Mouse (Mus musculus) 416B (cell line): Measurements from ENCODE around the gene Gm4869.
"Not testable (repeated sequence)": the region's sequence is repeated elsewhere in the genome, so short reads cannot be mapped to it uniquely, and the experiment has no call there.

Source experiments
- DNase-seq: peaks from one replicate; pipeline ENCODE4 v3.0.0; 2011; ENCODE audit warnings: low read depth

Gm4869 gene

DNA sequence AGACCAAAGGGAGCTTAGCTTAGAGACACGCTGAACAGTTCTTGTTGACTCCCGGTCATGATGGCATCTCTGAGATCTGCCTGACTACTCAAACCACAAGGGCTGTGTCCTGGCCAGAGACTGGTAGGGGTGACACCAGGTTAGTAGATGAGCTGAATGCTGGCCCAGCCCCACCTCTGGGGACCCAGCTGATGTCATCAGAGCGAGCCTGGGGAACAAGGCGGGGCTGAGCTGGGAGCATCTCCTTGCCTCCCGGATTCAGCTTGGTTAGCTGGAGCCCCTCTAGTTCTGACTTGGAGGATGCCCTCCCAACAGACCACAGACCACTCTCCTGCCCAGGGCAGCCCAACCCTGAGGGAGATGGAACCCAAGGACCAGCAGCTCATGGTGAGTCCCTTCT, at the start of gene Gm4869:
Gm4869 (plus strand) TSS at position 301 of the 400 bp plus-strand sequence.
- no peak for DNase-seq

DNA sequence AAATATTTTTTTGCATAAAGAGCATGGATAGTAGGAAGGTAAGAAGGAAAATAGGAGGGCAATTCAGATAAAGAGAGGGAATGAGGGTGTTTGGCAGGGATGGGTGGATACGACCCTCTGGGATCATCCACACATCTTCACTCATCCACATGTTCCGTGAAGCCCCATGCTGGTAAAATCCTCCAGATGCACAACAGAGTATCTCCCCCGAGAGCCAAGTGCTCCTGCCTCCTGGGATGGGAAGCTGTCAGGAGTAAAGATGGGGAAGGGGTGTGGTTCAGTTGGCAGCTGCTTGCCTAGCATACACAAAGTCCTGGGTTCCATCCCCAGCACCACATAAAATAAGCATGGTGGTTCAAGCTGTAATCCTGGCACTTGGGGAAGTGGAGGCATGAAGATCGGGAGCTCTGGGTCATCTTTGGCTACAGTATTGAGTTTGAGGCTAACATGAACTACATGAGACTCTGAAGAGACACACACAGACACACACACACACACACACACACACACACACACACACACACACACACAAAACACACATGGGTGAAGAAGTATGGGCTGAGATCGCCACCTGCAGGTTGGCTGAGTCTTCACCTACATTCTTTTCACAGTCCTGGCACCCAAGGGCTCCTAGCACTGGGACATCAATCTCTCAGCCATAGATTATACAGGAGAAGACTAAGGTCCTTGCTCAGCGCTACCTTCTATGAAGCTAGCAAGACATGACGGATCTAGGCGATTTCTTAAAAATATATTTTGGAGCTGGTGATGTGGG, 49.1 kb upstream of the Gm4869 start:
- peak; percentile 78 for DNase-seq

DNA sequence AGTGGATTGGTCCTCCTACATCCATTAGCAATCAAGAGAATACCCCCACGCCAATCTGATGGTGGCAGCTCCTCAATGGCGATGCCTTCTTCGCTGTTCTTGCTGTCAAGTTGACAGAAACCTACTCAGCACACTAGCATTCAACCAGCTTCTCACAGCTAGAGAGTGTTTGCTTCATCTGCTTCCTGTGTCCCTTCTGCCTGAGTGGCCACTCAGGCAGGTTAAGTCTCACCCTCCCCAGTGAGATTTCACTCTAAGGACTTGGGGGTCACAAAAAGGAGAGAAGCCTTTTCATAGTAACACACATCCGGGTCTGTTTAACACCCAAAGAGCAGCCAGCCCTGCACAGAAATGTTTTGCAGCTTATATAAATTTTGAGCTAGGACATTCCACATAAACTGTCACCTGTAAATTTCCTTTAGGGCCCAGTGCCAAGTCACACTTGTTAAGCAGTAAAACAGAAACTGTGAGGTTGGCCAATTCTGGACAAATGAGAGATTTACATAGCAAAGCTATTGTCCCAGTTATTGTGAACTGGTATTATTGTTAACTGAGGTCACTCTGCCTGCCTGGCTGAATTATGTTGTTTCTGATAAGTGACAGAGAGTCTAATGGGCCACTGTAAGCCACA, 42.7 kb upstream of the Gm4869 start:
- no peak for DNase-seq

DNA sequence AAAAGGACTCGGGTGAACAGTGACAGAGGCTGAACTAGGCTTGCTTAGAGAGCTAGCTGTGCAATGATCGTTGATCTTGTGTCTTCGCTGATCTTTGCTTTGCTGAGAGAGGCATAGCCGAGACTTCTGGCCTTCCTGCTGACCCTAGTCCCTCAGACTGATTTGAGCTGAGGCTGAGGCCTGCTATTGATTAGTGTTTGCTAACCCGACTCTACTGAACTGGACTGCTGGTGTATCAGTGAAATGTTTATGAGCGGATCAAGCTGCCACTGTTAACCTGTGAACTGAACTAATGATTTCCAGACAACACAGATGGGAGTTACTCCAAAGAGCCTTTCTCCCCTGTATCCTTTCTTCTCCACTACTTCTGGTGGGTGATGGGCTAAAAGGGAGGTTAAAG, 40.3 kb upstream of the Gm4869 start:
- no peak for DNase-seq

DNA sequence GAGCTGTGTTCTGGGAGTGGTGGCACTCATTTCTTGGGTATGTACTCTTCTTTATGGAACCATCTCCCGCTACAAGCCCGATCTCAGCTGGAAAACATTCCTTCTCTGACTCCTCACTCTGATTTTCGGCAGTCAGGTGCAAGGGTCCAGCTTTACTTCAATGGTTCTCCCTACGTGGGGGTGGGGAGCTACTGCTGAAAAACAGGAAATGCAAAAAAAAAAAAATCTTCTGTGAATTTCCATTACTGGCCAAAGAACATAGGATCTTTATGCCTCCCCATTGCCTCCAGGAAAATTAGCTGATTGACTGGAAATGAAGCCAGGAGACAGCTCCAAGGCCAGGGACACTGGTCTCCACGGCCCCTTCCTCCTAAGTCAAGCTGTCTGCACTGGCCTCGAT, 38.8 kb upstream of the Gm4869 start:
- DNase-seq = no peak

DNA sequence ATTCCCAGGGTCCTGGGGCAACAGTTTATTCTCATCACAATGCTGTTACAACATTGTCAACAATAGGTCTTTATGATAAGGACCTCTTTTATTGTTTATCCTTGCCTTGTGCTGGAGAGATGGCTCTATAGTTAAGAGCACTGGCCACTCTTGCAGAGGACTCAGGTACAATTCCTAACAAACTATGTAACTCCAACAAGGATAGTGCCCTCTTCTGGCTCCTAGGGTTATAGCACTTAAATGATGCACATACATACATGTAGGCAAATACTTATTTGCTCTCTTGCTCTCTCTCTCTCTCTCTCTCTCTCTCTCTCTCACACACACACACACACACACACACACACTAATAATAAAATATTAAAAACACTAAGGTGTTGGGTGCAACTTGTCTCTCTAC, 36.6 kb upstream of the Gm4869 start:
- DNase-seq = peak; percentile 36

DNA sequence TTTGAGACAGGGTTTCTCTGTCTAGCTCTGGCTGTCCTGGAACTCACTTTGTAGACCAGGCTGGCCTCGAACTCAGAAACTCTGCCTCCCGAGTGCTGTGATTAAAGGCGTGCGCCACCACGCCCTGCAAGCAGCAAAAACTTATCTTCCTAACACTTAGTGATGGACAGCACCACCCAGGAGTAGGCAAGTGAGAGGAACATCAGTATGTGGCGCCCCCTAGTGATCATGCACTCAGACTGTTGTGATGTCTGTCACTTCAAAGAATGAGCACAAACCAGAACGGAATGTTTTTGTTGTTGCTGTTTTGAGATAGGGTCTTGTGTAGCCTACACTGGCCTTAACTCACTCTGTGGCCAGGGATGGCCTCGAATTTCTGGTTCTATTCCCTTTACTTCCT, 34.1 kb upstream of the Gm4869 start:
- DNase-seq = peak; percentile 80

DNA sequence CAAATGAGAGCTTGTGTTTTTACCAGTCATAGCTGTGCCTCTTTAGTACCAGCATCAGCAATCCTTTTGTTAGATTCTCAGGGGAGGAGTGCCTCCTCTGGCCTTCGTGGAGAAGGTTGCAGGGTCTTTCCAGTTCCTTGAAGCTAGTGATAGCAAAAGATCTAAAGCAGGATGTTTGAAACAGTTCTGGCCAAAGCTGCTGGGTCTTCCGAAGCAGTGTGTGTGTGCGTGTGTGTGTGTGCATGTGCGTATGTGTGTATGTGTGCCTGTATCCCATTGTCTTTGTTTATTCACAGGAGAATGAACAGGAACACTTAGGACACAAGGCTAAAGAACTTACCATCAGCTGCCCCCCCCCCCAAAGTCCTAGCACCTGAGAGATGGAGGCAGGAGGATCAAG, 30.8 kb upstream of the Gm4869 start:
- peak; percentile 21 for DNase-seq

DNA sequence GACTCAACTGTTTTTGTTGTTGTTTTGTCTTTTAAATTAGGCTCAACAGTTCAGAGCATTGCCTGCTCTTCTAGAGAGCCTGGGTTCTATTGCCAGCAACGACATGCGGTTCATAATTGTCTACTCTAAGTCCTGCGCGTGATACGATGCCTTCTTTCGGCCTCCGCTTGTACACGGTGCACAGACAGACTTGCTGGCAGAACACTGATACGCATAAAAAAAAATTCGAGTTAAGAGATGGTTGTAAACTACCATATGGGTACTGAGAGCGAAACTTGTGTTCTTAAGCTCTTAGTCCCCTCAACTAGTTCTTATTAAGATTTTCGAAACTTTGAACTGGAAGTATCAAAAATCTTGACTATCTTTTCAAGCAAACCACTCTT, 27.3 kb upstream of the Gm4869 start:
- DNase-seq = no peak

DNA sequence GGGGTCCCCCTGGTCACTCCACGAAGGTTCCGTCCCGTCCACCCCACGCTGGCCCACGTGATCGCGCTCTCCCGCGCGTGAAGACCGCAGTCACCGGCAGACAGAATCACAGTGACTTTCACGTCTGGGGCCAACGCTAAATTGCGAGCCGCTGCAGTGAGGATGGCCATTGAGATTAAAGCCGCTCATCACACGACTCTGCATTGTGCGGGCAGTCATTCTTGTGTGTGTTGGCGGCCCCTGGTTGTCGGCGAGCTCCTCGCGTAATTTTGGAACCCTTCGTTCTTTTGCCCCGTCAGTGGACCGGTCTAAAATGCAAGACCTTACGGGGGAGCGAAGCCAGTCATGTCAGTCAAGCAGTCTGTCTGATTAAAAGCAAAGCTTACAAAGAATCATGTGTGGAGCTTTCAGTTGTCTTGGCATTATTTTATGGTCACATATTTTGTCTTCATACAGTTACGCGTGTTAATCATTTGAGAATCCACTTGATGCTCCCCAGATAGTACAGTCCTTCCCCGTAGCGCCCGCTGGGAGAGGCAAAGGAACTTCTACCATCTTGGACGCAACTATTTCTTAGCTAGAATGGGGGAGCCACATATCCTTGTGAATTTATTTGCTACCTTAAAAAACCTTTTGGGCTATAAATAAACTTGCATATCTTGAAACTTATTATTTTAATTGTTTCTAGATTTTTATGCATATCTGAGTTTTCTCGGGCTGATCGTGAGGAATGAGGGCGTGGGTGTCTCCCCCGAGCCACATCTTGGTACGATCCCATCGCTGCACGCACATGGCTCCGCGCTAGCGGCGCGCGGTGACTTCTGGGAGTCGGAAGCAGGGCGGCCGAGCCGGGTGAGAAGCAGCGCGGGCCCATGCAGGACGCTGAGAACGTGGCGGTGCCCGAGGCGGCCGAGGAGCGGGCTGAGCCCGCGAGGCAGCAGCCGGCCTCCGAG, 26.7 kb upstream of the Gm4869 start, which contains the start of gene Eif3b:
Eif3b (plus strand) TSS at position 840 of the 953 bp plus-strand sequence.
- peak; percentile 98 for DNase-seq

DNA sequence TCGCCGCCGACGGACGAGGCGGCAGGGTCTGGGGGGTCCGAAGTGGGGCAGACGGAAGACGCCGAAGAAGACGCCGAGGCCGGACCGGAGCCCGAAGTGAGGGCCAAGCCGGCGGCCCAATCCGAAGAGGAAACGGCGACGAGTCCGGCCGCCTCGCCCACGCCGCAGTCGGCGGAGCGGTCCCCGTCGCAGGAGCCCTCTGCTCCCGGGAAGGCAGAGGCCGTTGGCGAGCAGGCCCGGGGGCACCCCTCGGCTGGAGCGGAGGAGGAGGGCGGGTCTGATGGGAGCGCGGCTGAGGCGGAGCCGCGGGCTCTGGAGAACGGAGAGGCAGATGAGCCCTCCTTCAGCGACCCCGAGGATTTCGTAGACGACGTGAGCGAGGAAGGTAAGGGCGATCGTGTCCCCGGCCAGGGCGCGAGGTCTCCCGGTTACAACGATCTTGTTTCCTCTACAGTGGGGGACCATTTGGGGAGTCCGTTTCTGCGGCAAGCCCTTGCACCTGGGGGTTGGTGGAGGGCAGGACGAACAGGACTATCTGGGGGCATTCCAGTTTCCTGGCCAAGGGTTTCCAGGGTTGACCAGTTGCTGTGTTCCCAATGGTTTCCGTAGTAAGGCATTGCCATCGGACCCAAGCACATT, 25.9 kb upstream of the Gm4869 start:
- peak; percentile 15 for DNase-seq

DNA sequence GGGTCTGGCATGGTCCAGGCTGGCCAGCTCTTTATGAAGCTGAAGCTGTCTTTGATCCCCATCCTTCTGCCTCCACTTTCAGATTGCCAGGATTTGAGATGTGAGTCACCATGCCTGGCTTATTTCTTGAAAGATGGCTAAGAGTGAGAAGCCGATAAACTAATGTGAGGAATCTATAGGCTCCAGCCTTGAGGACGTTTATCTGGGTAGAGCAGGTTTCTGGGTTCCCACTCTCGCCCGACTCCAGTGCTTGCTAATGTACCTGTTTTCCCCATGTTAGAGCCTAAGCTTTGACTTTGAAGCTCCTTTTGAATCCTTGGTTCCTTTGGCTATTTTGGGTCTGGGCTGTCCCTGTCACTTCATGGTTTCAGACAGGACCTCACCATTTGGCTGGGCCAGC, 24.8 kb upstream of the Gm4869 start:
- DNase-seq = no peak

DNA sequence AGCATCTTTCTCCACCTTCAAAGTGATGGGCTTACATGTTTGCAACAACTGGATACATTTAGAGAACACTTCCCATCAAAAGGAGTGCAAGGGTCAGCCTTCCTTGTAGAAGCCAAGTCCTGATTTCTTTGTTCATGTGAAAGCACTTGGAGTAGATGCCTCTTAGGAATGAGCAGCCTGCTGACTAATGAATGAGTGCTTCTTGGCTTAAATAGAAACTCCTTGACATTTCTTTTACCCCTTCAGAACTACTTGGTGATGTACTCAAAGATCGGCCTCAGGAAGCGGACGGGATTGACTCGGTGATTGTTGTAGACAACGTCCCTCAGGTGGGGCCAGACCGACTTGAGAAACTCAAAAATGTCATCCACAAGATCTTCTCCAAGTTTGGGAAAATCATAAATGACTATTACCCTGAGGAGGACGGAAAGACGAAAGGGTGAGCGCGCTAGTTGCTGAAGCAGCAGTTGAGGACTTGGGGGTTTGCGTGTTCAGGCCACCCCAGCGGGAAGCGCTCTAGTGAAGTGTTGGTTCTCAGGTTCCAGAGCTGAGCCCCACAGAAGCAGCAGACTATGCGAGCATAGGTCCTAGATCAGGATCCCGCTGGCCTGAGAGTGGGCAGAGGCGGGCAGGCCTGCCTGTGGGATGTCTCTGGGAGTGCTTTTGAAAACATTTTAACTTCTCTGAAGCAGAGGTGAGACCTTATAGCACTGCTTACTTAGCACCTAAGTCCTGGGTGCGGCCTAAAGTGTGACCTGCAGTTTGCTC, 20.2 kb upstream of the Gm4869 start:
- DNase-seq = no peak

DNA sequence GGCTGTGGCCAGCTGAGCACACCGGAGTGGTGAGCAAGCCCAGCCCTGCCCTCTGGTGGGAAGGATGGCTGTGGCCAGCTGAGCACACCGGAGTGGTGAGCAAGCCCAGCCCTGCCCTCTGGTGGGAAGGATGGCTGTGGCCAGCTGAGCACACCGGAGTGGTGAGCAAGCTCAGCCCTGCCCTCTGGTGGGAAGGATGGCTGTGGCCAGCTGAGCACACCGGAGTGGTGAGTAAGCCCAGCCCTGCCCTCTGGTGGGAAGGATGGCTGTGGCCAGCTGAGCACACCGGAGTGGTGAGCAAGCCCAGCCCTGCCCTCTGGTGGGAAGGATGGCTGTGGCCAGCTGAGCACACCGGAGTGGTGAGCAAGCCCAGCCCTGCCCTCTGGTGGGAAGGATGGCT, 6.3 kb upstream of the Gm4869 start:
- peak; percentile 72 for DNase-seq

DNA sequence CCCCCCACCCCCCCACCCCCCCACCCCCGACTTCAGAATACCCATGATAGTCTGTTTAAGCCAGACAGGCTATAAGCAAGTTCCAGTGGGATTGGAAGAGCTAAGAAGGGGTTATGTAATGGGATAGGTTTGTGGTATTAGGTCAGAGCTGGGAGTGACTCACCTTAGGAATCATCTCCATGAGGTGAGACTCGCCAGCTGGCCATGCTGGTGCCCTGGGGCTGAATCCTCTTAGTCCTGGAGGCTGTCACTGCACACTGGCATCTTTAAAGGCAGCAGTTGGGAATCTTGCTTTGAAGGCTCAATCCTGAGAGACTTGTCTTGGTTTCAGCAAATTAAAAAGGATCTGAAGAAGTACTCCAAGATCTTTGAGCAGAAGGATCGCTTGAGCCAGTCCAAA, 4.0 kb upstream of the Gm4869 start:
- no peak for DNase-seq

DNA sequence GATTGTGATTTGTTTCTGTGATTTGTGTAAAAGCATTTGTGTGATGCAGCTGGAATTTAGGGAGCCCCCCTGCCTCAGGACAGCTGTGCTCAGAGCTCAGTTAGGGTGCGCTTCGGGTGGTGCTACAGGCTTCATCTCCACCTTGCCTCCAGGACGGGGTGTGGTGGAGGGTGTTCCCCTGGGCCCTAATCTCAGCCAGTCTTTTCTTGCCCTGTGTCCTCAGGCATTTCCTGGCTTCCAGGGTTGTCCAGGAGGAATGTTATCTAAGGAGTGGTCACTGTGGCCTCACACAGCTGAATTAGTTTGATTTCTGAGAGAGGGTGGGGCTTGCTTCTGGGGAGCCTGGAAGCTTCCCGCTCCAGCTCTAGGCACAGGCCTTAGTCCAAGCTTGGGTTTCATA, 1.4 kb upstream of the Gm4869 start:
- no peak for DNase-seq

DNA sequence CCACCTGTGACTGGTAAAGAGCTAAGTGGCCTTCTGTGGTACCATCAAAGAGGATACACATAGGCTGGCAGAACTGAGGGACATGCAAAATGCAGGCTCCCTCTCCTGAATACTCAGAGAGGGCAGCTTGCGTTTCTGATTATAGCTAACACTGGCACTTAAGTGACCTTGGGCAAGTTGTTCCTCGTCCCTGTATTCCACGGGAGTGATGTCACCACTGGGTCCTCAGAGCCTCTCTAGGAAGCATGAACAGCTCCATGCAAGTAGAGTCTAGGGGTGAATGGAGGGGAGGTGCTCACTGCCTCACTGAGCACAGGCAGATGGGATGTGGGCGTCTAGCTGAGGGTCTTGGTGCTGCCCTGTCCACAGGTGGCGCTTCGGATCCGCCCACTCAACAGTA, 609 bp downstream of the Gm4869 start:
- DNase-seq = no peak

DNA sequence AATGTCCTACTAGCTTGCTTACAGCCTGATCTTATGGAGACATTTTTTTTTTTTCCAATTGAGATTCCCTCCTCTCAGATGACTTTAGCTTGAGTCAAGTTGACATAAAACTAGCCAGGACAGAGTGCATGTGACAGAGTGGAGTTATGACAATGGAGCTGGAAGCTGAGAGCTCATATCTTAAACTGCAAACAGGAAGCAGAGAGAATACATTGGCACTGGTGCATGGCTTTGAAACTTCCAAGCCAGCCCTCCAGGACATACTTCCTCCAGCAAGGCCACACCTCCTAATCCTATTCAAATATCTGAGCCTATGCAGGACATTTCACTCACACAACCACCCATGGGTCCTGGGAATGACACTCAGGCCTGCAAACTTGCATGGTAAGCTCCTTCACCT, 9.0 kb downstream of the Gm4869 start:
- no peak for DNase-seq

DNA sequence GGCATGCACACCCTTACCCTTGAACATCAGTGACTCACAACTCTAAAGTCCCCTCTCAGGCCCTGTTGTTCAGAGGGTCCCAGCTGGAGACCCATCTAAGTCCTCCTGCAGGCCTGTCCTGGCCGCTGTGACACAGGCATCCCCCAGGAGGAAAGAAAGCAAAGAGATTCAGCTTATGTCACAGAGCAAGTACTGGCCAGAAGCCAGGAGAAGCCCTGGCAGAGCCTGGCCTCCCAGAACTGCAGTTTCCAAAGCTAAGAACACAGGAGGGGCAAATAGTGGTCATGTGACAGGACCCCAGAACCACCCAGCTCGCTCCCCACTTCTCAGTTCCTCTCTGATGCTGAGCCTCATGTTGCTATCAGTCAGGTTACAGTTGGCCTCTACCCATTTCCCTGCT, 10.0 kb downstream of the Gm4869 start:
- DNase-seq = no peak

DNA sequence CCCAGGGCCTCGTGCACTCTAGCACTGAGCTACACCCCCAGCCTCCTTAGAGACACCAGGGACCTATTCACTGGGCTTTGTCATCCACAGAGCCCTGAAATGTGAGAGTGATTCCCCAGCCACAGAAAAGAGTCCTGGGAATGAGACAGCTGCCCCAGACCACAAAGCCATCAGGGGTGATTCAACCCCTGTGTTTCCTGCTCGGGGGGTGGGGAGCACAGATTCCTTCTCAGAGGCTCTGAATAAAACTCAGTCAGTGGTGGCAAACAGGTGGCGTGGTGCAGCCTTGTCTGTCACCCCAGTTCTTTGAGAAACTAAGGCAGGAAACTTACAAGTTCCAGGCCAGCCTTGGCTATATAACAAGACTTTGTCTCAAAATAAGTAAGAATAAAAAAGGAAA, 16.0 kb downstream of the Gm4869 start:
- DNase-seq = no peak

DNA sequence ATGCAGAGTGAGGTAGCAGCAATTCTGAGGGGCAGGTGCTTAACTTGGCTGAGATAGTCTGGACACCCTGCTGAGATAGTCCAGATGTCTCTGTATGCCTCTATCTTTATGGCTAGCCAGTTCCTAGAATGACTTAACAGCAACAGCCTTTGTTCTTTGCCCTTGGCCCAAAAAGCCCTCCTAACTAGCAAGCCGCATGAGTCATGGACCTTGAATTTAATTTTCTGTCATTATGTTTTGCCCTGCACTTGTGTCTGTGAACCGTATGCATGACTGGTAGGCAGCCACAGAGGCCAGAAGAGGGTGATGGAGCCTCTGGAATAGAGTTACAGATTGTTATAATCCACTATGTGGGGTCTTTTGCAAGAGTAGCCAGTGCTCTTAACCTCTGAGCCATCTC, 17.7 kb downstream of the Gm4869 start:
- not testable (repeated sequence) for DNase-seq
